Mouse (Mus musculus) macrophage (primary cell): Measurements from ENCODE around the gene Ing2. TPM values are rescaled to one million over a fixed set of nuclear protein-coding genes. Genes with fewer than 3 reads are reported as not detected.

Experiments
- H3K27ac ChIP-seq: fragments of 350-480 bp; formaldehyde crosslinking; 2 replicates; pipeline ENCODE4 v1.9.0; 2021
- H3K36me3 ChIP-seq: fragments of 350-480 bp; formaldehyde crosslinking; 2 replicates; pipeline ENCODE4 v1.9.0; 2021; ENCODE audit errors: inconsistent target
- H3K4me3 ChIP-seq: fragments of 350-480 bp; formaldehyde crosslinking; 2 replicates; pipeline ENCODE4 v1.9.0; 2021; ENCODE audit errors: inconsistent target
- H3K79me2 ChIP-seq: fragments of 350-480 bp; formaldehyde crosslinking; 2 replicates; pipeline ENCODE4 v1.9.0; 2021; ENCODE audit errors: inconsistent target
- WGBS: methylation state at CpG from one replicate; pipeline ENCODE4 v1.1.7; 2026; ENCODE audit warnings: inconsistent platforms; ENCODE audit not compliant: missing documents; 5-methylcytosine and 5-hydroxymethylcytosine counted together
- polyA plus RNA-seq: library from polyadenylated mRNA; stranded (reverse); fragments of 250-400 nt; gene quantifications from 3 replicates; pipeline ENCODE4 v1.2.4, GENCODE M21; 2018; ENCODE audit warnings: inconsistent platforms

Ing2 gene
- polyA plus RNA-seq, 1 experiment from 2014 or later = 21.8 TPM

DNA sequence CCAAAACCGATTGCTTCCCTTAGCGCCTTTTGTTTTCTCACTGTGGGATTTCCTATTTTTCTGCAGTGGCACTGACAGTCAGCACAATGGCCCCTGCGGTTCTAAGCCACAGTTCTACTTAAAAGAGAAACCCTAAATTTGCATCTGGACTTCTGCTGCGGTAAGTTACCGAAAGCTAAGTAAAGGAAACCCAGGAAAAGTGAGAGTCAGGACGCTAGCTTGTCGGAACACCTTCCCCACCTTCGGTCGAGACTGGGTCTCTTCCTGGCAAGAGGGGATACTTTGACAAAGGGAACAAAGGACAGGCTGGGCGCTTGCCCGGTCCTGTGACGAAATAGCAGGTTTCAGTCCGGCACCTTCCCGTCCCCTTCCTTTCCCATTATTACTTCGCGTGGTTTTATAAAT is 15.3 kb upstream of the Ing2 start:
- Histone ChIP-seq H3K27ac (peak overlapping the region; percentile 27), H3K4me3 (peak overlapping the region; percentile 20), H3K79me2 (no peaks in the 10 kb centered on the region), H3K36me3 (no peaks in the 10 kb centered on the region)
- WGBS = 6% methylated on average over 16 of the region's 16 CpGs

- no peak overlapping the region for H3K4me3 ChIP-seq
- H3K36me3 ChIP-seq = no peaks in the 10 kb centered on the region
- no peaks in the 10 kb centered on the region for H3K79me2 ChIP-seq
- H3K27ac ChIP-seq = no peak overlapping the region
- 61% methylated on average over 12 of the region's 12 CpGs for WGBS
Observed at GRCm38 (mm10) chr8:47689704-47690326, 14.5 kb upstream of the Ing2 start.

DNA sequence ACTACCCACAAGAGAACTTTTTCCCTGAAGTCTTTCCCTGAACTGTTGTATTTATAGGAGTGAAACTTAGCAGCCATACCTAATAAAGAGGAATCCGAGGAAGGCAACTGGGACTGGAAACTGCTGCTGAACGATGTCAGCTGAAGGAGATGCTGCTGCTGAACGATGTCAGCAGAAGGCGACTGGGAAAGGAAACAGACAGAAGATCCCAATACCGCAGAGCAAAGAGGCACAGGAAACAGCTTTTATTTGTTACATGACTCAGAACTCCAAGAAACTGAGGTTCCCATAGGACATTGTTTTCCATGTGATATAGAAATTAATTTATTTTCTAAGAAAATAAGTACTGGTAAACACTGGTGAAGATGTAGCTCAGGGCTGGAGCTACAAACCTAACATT is 9.1 kb upstream of the Ing2 start:
- Histone ChIP-seq H3K36me3 (no peaks in the 10 kb centered on the region), H3K27ac (peak overlapping the region; percentile 30), H3K4me3 (no peak overlapping the region), H3K79me2 (peaks cover 16% of the 10 kb centered on the region; the same call in 1 of the 2 replicates)
- 24% methylated on average over 5 of the region's 5 CpGs for WGBS

DNA sequence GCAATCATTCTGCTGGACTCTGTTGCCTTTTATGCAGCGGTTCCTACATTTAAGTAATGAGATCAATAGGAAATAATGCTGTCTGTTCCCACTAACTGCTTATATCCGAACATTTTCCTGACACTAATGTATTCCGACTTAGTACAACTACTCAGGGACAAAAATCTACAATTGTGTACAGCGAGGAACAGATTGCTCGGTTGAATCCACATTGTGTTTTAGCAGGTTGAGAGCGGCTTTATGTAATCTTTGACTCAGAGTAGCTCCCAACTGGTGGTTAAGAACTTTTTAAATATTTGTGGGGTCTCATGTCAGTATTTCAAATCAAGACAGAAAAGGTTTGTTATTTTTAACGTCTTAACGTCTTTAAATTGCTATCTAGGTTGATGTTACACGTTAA is 8.6 kb upstream of the Ing2 start:
- WGBS = 72% methylated on average over 9 of the region's 9 CpGs

DNA sequence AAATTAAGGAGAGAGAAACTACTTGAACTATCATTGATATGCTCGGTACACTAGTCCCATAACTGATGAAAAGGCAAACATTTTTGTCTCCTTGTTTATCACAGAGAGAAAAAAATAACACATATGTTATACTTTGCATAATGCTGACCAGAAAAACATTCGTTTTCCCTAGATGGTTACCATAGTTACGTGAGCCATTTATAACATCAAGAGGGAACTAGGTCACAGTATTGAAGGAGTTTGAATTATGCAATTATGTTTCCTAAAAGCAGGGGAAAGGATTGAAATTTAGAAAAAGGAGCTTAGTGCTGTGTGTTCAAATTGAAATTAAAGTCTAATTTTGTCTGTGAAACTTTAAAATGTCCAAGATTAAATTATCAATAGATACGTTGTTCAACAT is 5.0 kb upstream of the Ing2 start:
- WGBS = 43% methylated on average over 4 of the region's 4 CpGs
- Histone ChIP-seq H3K4me3 (no peak overlapping the region), H3K79me2 (peaks cover 42% of the 10 kb centered on the region), H3K36me3 (no peaks in the 10 kb centered on the region), H3K27ac (peak overlapping the region; percentile 41)

More for the DNA sequence above, 8.6 kb upstream of the Ing2 start:
- peak overlapping the region; percentile 30 for H3K27ac ChIP-seq
- H3K79me2 ChIP-seq = peaks cover 20% of the 10 kb centered on the region; the same call in 1 of the 2 replicates
- no peaks in the 10 kb centered on the region for H3K36me3 ChIP-seq
- H3K4me3 ChIP-seq = no peak overlapping the region

- H3K4me3 ChIP-seq = no peak overlapping the region
- H3K79me2 ChIP-seq = peaks cover 42% of the 10 kb centered on the region
- H3K36me3 ChIP-seq = no peaks in the 10 kb centered on the region
- H3K27ac ChIP-seq = peak overlapping the region; percentile 12; the same call in 1 of the 2 replicates
- 91% methylated on average over 1 of the region's 1 CpGs for WGBS
Observed at GRCm38 (mm10) chr8:47679603-47680002, 4.2 kb upstream of the Ing2 start.

GRCm38 (mm10) chr8:47676631-47677030 is 1.3 kb upstream of the Ing2 start:
- H3K27ac ChIP-seq = peak overlapping the region; percentile 69
- H3K4me3 ChIP-seq = peak overlapping the region; percentile 66
- 13% methylated on average over 2 of the region's 2 CpGs for WGBS

DNA sequence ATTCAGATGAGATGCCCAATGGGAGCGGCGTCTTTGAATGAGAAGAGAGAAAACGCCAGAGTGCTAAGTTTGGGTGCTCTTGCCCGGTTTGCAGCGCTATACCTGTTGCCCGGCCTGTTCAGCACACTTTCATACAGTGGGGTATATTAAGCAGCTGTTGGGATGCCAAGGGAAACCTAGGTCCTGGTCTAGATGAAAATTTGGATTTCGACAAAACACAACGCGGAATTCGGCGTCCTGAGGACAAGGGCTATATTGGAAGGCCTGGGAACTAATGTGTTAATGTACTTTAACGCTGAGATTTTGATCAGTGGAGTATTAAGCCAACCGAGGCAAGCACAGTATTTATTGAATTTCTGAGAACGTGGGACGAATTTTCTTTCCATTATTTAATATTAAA is 868 bp upstream of the Ing2 start:
- 10% methylated on average over 15 of the region's 15 CpGs for WGBS
- Histone ChIP-seq H3K79me2 (peaks cover 63% of the 10 kb centered on the region), H3K4me3 (peak overlapping the region; percentile 66), H3K36me3 (no peaks in the 10 kb centered on the region), H3K27ac (peak overlapping the region; percentile 69)

More at GRCm38 (mm10) chr8:47676631-47677030, 1.3 kb upstream of the Ing2 start:
- H3K79me2 ChIP-seq = peaks cover 63% of the 10 kb centered on the region
- H3K36me3 ChIP-seq = no peaks in the 10 kb centered on the region

DNA sequence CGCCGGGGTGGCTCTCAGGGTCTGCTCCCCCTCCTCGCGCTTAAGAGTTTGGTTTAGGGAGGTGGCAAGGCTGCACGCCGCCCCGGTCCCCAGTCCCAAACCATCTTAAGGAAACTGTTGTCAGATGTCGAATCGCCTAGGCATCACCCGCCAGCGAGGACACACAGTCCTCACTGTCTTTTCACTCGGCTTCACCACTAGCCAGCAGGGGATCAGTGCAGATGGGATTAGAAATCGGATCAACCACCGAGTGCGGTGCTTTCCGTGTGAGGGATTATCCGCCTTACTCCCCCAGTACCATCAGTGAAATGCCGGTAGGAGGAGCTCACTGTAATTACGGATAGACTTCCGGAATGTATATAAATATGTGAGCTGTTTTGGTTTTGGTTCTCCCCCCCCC is 430 bp upstream of the Ing2 start:
- H3K36me3 ChIP-seq = no peaks in the 10 kb centered on the region
- H3K27ac ChIP-seq = peak overlapping the region; percentile 69
- peak overlapping the region; percentile 66 for H3K4me3 ChIP-seq
- WGBS = 2% methylated on average over 20 of the region's 20 CpGs
- H3K79me2 ChIP-seq = peaks cover 66% of the 10 kb centered on the region

DNA sequence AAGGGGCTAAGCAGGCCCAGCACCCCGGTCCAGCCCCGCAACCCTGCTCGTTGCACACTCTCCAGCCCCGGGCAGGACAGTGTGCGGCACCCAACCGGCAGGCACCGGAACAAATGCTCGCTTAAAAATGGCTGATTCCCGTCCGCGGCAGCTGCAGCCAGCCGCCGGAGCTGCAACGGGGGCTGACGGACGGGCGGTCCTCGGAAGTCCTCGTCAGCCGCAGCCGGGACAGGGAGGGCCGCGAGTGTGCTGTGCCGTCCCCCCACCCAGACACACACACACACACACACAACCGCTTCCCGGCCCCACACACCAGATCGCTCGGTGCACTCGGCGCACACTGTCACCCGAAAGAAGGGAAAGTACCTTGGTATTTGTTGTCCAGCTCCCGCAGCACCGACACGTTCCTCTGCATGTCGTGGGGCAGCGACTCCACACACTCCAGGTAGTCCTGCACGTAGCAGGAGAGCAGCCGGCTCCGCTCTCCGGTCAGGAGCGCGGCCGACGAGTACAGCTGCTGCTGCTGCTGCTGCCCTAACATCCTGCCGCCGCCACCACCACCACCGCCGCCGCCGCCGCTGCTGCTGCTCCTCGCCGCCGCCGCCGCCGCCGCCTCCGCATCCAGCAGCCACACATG is 1.1 kb downstream of the Ing2 start:
- H3K4me3 ChIP-seq = peak overlapping the region; percentile 65
- 1% methylated on average over 56 of the region's 59 CpGs for WGBS

GRCm38 (mm10) chr8:47673317-47674139 is 1.8 kb downstream of the Ing2 start:
- H3K27ac ChIP-seq = peak overlapping the region; percentile 42; the same call in 1 of the 2 replicates
- H3K79me2 ChIP-seq = peaks cover 74% of the 10 kb centered on the region
- H3K4me3 ChIP-seq = peak overlapping the region; percentile 65
- peaks cover 2% of the 10 kb centered on the region; the same call in 1 of the 2 replicates for H3K36me3 ChIP-seq
- WGBS = 2% methylated on average over 34 of the region's 53 CpGs

More for the DNA sequence above, 1.1 kb downstream of the Ing2 start:
- Histone ChIP-seq H3K27ac (peak overlapping the region; percentile 42; the same call in 1 of the 2 replicates), H3K36me3 (no peaks in the 10 kb centered on the region), H3K79me2 (peaks cover 74% of the 10 kb centered on the region)

DNA sequence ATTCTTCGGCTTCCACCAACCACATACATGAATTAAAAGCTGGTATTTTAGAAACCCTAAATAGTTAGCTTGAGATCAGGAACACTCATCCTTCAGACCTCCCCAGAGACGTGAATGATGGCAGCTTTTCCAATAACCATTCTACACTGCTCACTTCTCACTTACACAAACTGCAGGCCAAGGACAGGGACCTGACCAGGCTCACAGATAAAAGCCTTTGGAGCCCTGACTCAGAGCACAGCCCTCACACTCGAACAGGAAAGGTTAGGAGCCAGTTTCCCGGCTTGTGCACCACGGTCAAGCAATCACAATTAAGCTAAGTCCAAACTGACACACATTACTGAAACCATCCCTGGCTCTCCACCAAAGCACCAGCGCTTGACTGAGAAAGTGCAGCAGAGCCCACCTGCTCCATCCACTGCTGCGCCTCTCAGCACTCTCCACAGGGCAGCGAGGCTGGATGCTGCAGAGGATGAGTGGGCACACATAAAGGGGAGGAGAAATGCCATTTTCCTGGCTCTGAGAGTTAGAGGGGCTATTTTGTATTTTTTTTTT is 11.0 kb downstream of the Ing2 start:
- peaks cover 35% of the 10 kb centered on the region for H3K79me2 ChIP-seq
- H3K27ac ChIP-seq = no peak overlapping the region
- H3K4me3 ChIP-seq = no peak overlapping the region
- 92% methylated on average over 8 of the region's 8 CpGs for WGBS
- peaks cover 11% of the 10 kb centered on the region; the same call in 1 of the 2 replicates for H3K36me3 ChIP-seq

DNA sequence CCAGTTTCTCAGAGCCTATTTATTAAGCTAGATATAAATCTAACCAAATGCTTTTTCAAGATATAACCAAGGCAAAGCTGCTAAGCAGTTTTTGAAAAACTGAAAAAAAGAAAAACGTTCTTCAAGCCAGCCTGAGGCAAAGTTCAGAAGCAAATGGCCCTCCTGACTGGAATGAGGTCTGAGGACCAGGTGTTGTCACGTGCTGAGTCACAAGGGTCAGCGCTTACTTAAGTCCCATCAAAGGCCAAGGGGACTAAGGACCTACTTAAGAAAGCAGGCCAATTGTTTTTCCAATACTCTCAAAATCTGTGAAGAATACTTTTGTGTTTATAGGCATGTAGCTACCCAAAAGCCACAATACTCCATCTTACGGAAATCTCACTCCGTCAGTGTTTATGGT is 12.2 kb downstream of the Ing2 start:
- Histone ChIP-seq H3K27ac (no peak overlapping the region), H3K4me3 (no peak overlapping the region), H3K36me3 (peaks cover 6% of the 10 kb centered on the region; the same call in 1 of the 2 replicates), H3K79me2 (peaks cover 23% of the 10 kb centered on the region; the same call in 1 of the 2 replicates)
- WGBS = 97% methylated on average over 5 of the region's 5 CpGs

- Histone ChIP-seq H3K79me2 (peaks cover 19% of the 10 kb centered on the region; the same call in 1 of the 2 replicates), H3K36me3 (0 out of 2 replicates have a peak, but pooled peaks cover 1% of the 10 kb centered on the region), H3K27ac (no peak overlapping the region), H3K4me3 (no peak overlapping the region)
- 97% methylated on average over 5 of the region's 5 CpGs for WGBS
Observed at GRCm38 (mm10) chr8:47662716-47663115, 12.6 kb downstream of the Ing2 start.
